Mouse (Mus musculus) liver, adult 2 months (tissue): ENCODE results near the gene Sfpq.
A peak's percentile ranks its signal among the peaks of the same experiment; 100 is the strongest.

ENCODE experiments used
- CTCF ChIP-seq: fragments of 200-500 bp; IDR thresholded peaks from 2 replicates; pipeline ENCODE4 v1.5.1; 2011; ENCODE audit warnings: low read depth, low read length, control low read depth
- POLR2A ChIP-seq: fragments of 200-500 bp; IDR thresholded peaks from 2 replicates; pipeline ENCODE4 v1.6.1; 2011; ENCODE audit warnings: low read length, control low read depth; ENCODE audit not compliant: insufficient read depth; ENCODE audit errors: extremely low read depth

DNA sequence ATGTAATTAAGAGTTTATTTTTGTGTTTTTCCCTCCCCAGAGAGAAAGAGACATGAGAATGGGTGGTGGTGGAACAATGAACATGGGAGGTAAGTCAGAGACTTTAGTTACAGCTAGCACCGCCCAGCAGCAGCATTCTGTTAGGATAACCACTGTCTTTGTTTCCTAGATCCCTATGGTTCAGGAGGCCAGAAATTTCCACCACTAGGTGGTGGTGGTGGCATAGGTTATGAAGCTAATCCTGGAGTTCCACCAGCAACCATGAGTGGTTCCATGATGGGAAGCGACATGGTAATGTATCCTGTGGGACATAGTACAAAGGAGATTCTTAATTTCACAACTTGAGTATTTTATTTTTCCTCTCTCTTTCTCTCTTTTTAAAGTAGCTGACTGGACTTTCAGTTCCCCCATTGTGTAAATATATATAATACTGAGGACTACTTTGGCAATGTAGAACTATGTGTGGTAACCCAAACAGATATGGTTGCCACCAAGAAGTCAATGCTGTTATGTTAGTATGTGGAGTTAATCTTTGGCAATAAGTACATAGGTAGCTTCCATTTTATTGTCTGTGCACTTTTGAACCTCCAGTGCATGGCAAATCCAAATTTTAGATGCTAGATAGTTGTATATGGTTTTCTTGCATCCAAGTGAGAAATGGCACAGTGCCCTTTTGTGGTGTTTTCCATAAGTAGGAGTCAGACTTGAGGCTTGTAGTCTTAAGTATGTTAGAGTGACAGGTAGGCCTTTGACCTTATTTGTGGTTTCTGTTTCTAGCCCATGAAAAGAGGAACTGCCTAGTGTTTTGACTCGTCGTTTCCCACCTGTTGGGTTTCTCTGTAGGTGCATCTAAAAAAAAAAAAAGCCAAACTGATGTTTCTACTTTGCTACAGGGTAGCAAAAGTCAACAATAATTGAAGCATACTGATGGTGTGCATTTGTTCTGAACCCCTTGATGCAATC is 6.4 kb downstream of the Sfpq start:
- TF ChIP-seq CTCF, result peak; percentile 30
- no peak for TF ChIP-seq POLR2A
